Mouse (Mus musculus) forebrain, postnatal 0 days (tissue): Measurements from ENCODE around the gene Nedd4. TPM values are rescaled to one million over a fixed set of nuclear protein-coding genes. Genes with fewer than 3 reads are reported as not detected.

Experiments
- ATAC-seq: fragments of 200-750 bp; cut with Nextera tagmentation; 2 replicates; pipeline ENCODE4 v1.8.0; 2017; ENCODE audit warnings: mild to moderate bottlenecking, moderate library complexity
- DNase-seq: peaks from one replicate; pipeline ENCODE4 v3.0.0-alpha.2; 2015
- H3K27ac ChIP-seq: fragments of 300-500 bp; sonication (generic); 2 replicates; pipeline ENCODE4 v1.5.1; 2014; ENCODE audit warnings: low read depth, mild to moderate bottlenecking, antibody characterized with exemption, low read length, moderate library complexity, mixed read lengths
- H3K27me3 ChIP-seq: fragments of 300-500 bp; sonication (generic); 2 replicates; pipeline ENCODE4 v1.6.1; 2014; ENCODE audit warnings: mild to moderate bottlenecking, low read length, mixed read lengths; ENCODE audit not compliant: insufficient read depth
- H3K36me3 ChIP-seq: fragments of 300-500 bp; sonication (generic); 2 replicates; pipeline ENCODE4 v1.6.1; 2014; ENCODE audit warnings: mild to moderate bottlenecking, moderate library complexity; ENCODE audit not compliant: insufficient read depth
- H3K4me1 ChIP-seq: fragments of 300-500 bp; sonication (generic); 2 replicates; pipeline ENCODE4 v1.6.1; 2014; ENCODE audit warnings: antibody characterized with exemption; ENCODE audit not compliant: insufficient read depth
- H3K4me2 ChIP-seq: fragments of 300-500 bp; sonication (generic); 2 replicates; pipeline ENCODE4 v1.6.1; 2014; ENCODE audit warnings: low read depth, mild to moderate bottlenecking, moderate library complexity
- H3K4me3 ChIP-seq: fragments of 300-500 bp; sonication (generic); 2 replicates; pipeline ENCODE4 v1.5.1; 2014; ENCODE audit warnings: low read depth, low read length, mixed read lengths
- H3K9ac ChIP-seq: fragments of 300-500 bp; sonication (generic); 2 replicates; pipeline ENCODE4 v1.6.1; 2014; ENCODE audit warnings: mild to moderate bottlenecking
- H3K9me3 ChIP-seq: fragments of 300-500 bp; sonication (generic); 2 replicates; pipeline ENCODE4 v1.6.1; 2016; ENCODE audit warnings: low read length
- CTCF ChIP-seq: sonication (generic); IDR thresholded peaks from 2 replicates; pipeline ENCODE4 v1.5.1; 2016; ENCODE audit warnings: antibody characterized with exemption, control low read depth, low read depth
- WGBS: fragments of 180-500 bp; shearing (Covaris S2); extraction: QIAGEN DNeasy Blood & Tissue Kit; methylation state at CpG from one replicate; pipeline ENCODE4 v1.1.7; 2014; 5-methylcytosine and 5-hydroxymethylcytosine counted together
- polyA plus RNA-seq: library from polyadenylated mRNA; unstranded; fragments of >200 nt; fragmentation: Nextera tagmentation; extraction: Ambion mirVana; gene quantifications from 2 replicates; pipeline ENCODE4 v1.2.1, GENCODE M21; 2015
- total RNA-seq: library from RNA; depleted of rRNA; stranded (reverse); fragments of >200 nt; gene quantifications from 2 replicates; pipeline ENCODE4 v1.2.3, GENCODE M21; 2014

Gene Nedd4
- total and polyA plus RNA-seq, 2 experiments from 2014 or later: 278 to 472 TPM

DNA sequence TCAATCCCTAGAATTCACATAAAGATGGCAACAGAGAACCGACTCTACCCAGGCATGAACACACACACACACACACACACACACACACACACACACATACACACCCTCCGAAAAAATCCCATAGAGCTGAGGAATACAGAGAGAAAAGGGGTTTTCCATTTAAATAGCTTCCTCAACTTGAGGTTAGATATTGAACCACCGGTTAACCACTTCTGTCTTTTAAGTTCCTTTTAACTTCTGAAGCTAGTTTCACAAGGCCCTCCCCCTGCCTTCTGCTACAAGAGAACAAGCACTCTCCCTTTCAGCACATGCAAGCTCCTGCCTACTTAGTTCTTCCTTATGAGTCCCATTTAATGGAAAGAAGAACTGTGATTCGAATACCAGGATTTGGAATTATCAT is 2.0 kb upstream of the Nedd4 start:
- DNase-seq (no peak), ATAC-seq (no peak)
- H3K36me3 ChIP-seq: no peaks in the 10 kb centered on the region
- no peaks in the 10 kb centered on the region for H3K27me3 ChIP-seq
- WGBS: 83% methylated on average over 4 of the region's 4 CpGs
- H3K9ac ChIP-seq: no peak overlapping the region
- H3K4me1 ChIP-seq: peaks cover 11% of the 10 kb centered on the region
- no peak overlapping the region for H3K4me3 ChIP-seq
- no peaks in the 10 kb centered on the region for H3K9me3 ChIP-seq
- TF ChIP-seq CTCF: no peak
- H3K27ac ChIP-seq: no peak overlapping the region
- H3K4me2 ChIP-seq: no peak overlapping the region

DNA sequence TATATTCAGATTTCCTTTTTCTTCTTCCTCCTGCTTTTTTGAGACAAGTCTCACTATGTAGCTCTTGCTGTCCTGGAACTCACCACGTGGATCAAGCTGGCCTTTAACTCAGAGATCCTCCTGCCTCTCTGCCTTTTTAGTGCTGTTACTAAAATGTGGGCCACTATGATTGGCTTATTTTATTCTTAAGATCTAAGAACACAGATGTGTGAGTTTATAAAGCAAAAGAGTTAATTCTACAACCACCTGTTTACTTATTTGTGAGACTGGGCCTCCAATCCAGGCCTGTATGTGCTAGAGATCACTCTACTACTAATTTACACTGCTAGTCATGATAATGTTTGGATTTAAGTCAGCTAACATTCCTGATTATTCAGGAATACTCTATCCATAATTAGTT is 1.2 kb upstream of the Nedd4 start:
- no peaks in the 10 kb centered on the region for H3K36me3 ChIP-seq
- no peak overlapping the region for H3K4me2 ChIP-seq
- 44% methylated on average over 1 of the region's 1 CpGs for WGBS
- H3K9ac ChIP-seq: no peak overlapping the region
- no peak for DNase-seq
- no peaks in the 10 kb centered on the region for H3K9me3 ChIP-seq
- H3K4me1 ChIP-seq: peaks cover 11% of the 10 kb centered on the region
- no peak for TF ChIP-seq CTCF
- no peaks in the 10 kb centered on the region for H3K27me3 ChIP-seq
- no peak for ATAC-seq
- peak overlapping the region; percentile 100; the same call in 1 of the 2 replicates for H3K27ac ChIP-seq
- no peak overlapping the region for H3K4me3 ChIP-seq

DNA sequence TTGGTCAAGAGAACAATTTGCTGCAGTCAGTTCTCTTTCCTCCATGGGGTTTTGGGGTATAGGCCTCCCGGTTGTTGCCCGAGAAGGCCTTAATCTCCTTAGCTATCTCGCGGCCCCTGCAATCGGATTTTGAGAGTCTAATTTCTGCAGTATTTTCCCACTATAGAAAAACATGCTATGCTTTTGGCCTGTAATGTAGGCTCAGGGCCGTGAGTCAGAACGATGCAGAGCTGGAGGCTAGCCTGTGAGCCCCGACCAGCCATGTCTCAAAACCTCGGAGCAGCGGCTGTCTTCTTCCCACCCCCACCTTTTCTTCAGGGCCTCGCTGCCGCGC is 618 bp upstream of the Nedd4 start:
- Histone ChIP-seq H3K4me3 (peak overlapping the region; percentile 93), H3K36me3 (no peaks in the 10 kb centered on the region; the same call in 1 of the 2 replicates), H3K27me3 (no peaks in the 10 kb centered on the region), H3K9ac (peak overlapping the region; percentile 97), H3K9me3 (no peaks in the 10 kb centered on the region), H3K4me1 (peaks cover 11% of the 10 kb centered on the region), H3K27ac (peak overlapping the region; percentile 100), H3K4me2 (peak overlapping the region; percentile 69)
- no peak for DNase-seq
- no peak for ATAC-seq
- WGBS: under 1% methylated on average over 13 of the region's 13 CpGs
- no peak for TF ChIP-seq CTCF

DNA sequence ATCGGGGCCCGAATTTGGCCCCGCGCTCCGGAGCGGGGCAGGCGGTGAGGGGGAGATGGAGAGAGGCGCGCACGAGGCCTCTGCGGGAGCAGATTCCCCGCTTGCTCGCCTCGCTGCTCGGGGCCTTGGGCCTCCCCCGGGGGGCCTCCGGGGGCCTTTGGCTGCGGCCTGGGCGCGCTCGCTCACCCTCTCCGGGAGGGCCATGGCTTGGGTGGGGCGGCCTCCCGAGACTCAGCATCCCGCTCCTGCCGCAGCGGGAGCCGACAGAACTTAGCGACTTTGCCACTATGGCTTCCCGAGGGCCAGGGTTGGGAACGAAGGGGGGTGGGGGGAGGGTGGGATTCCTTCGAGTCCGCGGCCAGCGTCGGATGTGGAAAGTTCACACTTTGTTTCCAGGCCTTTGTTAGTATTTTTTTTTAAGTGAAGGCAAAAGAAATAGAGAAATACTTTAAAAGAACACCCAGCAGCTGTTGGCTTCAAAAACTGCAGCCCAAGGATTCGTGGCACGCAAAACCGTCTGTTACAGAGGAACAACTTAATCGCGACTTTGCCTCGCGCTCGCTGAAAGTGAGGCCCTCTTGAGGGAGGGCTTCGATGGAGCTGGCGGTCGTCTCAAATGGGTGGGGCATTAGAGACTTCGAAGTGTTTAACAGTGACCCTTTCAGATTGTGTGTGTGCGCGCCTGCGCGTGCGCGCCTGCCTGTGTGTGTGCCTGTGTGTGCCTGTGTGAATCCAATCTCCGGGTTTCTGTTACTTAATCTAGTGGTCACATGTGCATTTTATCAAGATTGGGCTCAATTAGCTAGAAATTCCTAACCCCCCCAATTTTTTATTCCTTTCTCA is 766 bp downstream of the Nedd4 start:
- WGBS: under 1% methylated on average over 48 of the region's 55 CpGs
- Histone ChIP-seq H3K4me1 (peaks cover 11% of the 10 kb centered on the region), H3K27me3 (no peaks in the 10 kb centered on the region), H3K4me3 (peak overlapping the region; percentile 93), H3K9ac (peak overlapping the region; percentile 97), H3K9me3 (no peaks in the 10 kb centered on the region), H3K36me3 (peaks cover 10% of the 10 kb centered on the region; the same call in 1 of the 2 replicates), H3K27ac (peak overlapping the region; percentile 100), H3K4me2 (peak overlapping the region; percentile 69)
- ATAC-seq: peak; percentile 26
- peak; percentile 82 for DNase-seq
- no peak for TF ChIP-seq CTCF

DNA sequence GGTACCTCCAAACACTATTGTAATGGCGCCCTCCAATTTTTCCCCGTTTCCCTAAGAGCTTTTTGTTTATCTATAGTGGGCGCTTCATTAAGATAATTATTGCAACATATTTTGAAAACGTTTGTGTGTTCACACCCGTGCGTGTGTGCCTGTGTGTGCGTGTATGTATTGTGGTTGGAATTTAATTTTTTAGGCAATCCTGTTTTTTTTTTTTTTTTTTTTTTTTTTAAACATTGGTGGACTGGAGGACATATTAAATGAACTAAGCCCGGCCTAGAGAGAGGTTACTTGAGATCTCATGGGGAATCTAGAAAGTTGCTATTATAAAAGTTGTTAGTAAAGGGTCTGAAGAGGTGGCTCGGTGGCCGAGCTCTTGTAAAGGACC is 1.4 kb downstream of the Nedd4 start:
- WGBS: 4% methylated on average over 10 of the region's 10 CpGs
- Histone ChIP-seq H3K9ac (peak overlapping the region; percentile 97), H3K9me3 (no peaks in the 10 kb centered on the region), H3K36me3 (peaks cover 10% of the 10 kb centered on the region; the same call in 1 of the 2 replicates), H3K27me3 (no peaks in the 10 kb centered on the region), H3K4me2 (peak overlapping the region; percentile 69), H3K4me3 (peak overlapping the region; percentile 93), H3K4me1 (peaks cover 11% of the 10 kb centered on the region), H3K27ac (peak overlapping the region; percentile 100)
- ATAC-seq: no peak
- no peak for TF ChIP-seq CTCF
- no peak for DNase-seq

DNA sequence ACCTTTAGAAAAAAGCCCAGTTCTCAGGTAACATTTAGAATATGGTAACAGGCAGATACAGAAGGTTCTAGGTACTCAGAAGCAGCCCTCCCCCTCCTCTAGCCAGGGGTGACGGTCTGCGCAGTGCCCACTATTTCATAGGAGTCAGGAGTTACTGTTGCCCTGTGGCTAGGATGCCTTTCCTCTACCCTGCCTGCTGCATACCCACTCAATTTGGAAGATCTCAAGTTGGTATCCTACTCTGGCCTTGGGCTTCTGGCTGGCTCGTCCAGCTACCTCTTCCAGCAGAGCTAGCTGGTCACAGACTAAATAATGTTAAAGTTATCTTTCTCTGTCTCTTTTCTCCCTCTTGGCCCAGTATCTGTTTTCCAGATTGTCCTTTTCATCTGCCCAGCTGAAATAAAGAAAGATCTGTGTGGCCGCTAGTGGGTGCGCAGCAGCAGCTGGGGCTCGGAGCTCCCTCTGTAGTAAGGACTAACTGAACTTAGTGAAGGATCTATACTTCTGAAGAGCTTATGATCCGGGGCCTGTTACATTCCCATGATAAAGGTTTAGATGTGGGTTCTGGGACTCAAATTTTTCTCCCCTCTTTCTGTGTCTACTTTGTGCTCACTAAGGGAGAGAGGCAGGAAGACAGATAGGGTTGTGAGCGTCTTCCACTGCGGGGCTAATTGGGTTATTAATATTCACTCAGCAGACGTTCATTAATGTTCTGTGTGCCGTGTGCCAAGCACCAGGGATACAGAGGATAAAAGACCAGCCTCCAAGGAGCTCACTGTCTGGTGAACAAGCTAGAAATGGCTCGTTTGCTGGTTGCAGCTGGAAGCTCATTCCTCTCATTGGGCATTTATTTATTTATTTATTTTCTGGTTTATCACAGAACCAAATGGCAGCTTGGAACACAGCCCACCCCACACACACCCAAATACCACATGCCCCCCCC is 2.5 kb downstream of the Nedd4 start:
- Histone ChIP-seq H3K27me3 (no peaks in the 10 kb centered on the region), H3K4me2 (peak overlapping the region; percentile 69), H3K4me3 (peak overlapping the region; percentile 93), H3K27ac (peak overlapping the region; percentile 41), H3K9me3 (no peaks in the 10 kb centered on the region), H3K36me3 (peaks cover 10% of the 10 kb centered on the region; the same call in 1 of the 2 replicates), H3K4me1 (peaks cover 11% of the 10 kb centered on the region), H3K9ac (peak overlapping the region; percentile 2; the same call in 1 of the 2 replicates)
- peak; percentile 41 for TF ChIP-seq CTCF
- WGBS: 12% methylated on average over 12 of the region's 12 CpGs
- ATAC-seq (no peak), DNase-seq (no peak)
